Mouse (Mus musculus) v-Abl transformed pro-B cells (cell line): Measurements from ENCODE around the gene Olfr1042.
"Not testable (repeated sequence)": the region's sequence is repeated elsewhere in the genome, so short reads cannot be mapped to it uniquely, and the experiment has no call there.

Experiments
- in situ Hi-C, 2 experiments: fragments of 400-800 bp; cut with MboI; formaldehyde crosslinking; loops; one replicate each; pipeline ENCODE4 v1.15.1; 2025; ENCODE audit not compliant: unreplicated experiment in 2 of 2

Gene Olfr1042

DNA sequence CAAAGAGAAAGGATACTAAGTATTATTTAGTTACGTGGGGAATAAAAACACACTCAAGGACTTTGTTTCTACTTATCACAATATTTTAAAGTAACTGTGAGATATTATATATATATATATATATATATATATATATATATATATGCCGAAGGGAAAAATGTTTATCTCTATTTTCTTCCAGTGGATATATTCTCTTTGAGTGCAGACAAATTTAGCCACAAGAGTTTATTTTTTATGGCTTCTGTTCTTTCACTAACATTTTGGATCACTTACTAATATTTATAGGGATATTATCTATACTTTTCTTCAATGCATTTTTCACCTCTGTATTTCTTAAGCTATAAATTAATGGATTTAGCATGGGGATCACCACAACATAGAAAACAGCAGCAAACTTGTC, at the start of gene Olfr1042:
Olfr1042 (minus strand) TSS at position 101 of the 400 bp plus-strand sequence.
- in situ Hi-C loops: no loop called here

DNA sequence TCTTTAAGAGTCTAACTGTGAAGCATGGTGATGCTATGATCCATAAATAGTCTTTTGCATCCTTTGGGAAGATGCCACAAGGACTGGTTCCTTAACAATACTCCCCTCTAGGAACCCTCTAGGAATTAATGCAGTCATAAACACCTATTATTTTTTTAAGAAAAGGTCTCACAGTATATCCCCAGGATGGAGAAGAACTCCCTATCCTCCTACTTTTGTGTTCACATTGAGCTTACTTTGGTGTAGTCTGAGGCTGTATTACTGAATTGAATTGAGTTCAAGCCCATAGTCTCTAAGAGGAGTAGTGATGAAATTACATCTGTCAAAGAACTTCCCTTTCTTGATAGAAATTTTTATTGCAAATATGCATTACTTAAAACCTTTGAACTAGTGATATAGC, 41.3 kb upstream of the Olfr1042 start, which contains the start of gene Olfr1045:
Olfr1045 (minus strand) TSS at position 101 of the 400 bp plus-strand sequence.
- in situ Hi-C loops: no loop called here

DNA sequence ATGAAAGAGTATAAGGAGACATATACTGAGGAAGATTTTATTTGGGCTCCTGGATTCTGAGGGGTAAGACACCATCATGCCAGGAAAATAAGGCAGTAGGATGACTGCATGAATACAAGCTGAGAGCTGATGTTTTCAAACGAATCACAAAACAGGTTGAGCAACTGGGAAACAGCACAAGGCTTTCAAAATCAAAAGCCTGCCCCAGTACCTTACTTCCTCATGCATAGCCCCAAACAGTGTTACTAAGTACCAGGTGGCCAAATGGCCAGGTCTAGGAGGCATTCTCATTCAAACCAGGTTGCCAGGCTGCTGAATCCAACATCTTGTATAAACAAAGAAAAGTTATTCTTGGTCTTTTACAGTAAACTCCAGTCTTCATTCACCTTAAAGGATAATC, 34.2 kb upstream of the Olfr1042 start:
- in situ Hi-C loops: no loop called here

DNA sequence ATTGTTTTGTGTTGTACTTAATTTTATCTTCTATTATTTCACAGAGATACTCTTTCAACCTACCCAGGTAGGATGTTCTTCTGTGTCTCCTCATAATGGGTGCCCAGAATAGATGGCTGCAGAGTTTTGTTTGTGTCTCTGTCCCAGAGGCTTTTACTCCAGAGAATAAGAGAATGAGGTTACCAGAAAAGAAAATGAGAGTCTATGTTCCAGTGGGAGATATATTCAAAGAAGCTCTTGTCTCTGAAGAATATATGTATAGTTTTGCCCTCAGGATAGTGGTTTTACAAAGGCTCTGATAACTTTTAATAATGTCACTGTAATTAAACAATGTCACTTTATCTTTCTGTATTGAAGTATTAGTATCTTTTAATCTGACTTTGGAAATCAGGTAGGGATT, 23.9 kb upstream of the Olfr1042 start, which contains the start of gene Olfr52:
Olfr52 (minus strand) TSS at position 101 of the 400 bp plus-strand sequence.
- in situ Hi-C loops: no loop called here

DNA sequence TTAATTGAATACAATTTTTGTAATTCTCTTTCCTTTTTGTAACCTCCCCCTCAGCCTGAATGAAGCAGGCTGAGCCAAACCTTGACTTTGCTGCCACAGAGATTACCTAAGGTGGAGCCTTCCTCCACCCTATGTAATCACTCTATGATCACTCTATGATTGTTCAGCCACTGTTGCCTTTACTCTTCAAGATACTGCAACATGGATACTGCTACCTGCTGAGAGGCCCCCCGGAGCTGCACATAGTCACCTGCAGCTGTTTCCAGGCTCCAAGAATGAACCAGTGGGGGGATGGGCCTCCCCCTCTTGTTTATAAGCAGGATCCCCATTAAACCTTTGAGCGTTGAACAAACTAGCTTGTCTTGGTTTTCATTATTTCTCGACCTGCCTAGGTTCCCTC, 18.3 kb upstream of the Olfr1042 start:
- in situ Hi-C loops: no loop called here

DNA sequence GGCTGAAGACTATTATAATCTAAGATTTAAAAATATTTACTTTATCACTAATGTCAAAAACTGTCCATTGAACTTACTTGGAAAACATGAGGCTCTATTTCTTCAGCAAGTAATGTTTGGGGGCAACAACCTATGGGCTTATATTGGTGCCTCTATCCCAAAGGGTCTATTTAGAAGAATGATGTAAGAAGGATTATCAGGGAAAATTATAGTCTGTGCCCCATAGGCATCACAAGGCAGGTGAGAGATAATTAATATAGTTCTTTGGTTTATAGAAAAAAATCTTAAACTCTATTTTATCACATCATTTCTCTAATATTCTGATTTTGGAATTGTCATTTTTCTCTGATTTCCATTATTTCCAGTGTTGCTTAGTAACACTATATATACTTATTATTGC, 16.1 kb upstream of the Olfr1042 start, which contains the start of gene Olfr1044:
Olfr1044 (minus strand) TSS at position 101 of the 400 bp plus-strand sequence.
- in situ Hi-C loops: no loop called here

DNA sequence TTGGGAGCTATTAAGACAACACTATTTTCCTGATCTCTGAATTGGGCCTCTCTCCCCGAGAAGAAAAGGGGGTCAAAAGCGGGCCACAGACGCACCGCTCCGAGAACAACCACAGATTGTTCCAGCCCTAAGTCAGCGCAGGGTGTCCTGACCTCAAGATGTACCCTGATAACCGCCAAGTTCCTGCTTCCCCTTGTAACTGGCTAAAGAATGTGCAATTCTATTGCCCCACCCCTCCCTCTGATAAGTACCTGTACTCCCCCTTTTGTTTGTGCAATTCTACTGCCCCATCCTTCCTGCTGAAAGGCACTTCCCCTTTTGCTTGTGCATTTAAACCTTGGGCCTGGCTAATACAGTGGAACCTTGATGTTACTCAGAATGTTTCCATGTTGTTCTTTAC, 13.8 kb upstream of the Olfr1042 start:
- in situ Hi-C loops: not testable (repeated sequence)

DNA sequence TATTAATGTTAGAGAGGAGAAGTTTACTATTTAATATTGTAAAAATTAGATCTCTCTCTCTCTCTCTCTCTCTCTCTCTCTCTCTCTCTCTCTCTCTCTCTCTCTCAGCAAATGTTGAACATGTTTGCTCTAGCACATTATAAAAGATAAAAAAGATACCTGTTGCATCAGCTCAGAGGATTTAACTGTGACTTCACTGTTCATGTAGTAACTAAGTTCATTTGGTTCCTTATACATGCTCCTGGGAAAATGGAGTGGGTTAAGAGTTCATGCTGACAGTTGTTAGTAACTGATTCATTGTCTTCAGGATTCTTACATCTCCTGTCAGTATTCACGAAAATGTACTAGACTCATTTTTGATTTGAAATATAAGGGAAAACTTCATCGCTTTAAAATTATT, 5.8 kb upstream of the Olfr1042 start, which contains the start of gene Olfr1043:
Olfr1043 (minus strand) TSS at position 101 of the 400 bp plus-strand sequence.
- in situ Hi-C loops: no loop called here

DNA sequence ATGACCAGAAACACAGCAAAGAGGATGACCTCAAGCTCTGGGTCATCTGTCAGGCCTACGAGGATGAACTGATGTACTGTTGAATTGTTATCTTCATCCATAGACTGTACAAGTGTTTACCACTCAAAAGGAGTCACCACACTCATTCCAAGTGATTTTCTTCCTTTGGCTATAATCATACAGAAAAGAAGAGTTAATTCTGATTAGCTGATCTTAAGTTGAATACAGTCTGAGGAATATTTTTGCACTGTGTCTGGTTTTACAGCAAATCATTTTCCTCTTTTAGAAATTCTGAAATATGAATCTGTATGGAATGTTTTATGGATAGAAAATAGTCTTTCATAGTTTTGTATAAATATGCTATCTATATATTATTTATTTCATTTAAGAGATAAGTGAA, 15.0 kb downstream of the Olfr1042 start, which contains the start of gene Olfr1040:
Olfr1040 (minus strand) TSS at position 101 of the 400 bp plus-strand sequence.
- in situ Hi-C loops: no loop called here

DNA sequence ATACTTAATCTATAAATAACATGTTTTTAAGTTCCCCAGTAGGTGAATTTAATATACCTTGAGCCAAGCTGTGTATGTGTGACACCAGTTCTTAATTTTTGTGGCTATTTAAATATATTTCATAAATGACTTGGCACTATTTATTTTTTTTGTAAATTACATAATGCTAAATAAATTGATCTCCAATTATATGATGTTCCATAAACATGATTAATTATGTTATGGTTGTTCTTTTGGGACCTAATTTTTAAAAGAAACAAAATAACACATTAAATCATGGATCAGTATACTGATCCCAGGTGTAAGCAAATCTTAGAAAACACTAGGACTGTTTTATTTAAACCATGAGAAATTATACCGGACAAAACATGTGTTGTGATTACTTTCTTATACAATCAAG, 25.8 kb downstream of the Olfr1042 start, which contains the start of gene Olfr1039:
Olfr1039 (minus strand) TSS at position 101 of the 400 bp plus-strand sequence.
- in situ Hi-C loops: no loop called here
